Mouse (Mus musculus): ENCODE measurements around the gene Wfdc8.

Wfdc8 gene

DNA sequence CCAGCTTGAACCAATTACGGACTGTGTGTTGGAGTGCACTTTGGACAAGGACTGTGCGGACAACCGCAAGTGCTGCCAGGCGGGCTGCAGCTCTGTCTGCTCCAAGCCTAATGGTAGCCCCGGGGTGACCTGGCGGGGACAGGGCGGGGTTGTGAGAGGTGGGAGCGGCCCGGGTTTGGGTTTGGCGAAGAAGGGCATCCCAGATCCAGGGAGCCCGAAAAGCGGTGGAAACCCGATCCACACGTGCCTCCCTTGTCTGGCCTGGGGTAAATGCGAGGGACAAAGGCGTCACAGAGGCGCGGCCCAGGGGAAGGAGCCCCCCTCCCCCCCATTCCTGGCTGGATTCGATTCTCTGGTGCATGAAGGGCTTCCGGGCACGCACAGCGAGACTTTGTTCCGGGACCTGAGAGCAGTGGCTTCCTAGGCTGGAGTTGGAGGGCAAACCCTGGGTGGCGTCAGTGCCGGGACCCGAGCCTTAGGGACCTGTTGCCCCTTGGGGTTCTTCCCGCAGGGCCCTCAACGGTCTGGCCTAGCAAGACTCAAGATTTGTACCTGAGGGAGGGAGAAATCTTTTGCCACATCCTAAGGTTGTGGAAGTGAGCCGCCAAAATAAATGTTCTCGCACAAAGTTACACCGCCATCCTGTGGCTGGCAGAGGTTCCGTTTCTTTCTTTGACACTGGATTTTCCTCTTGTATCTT is 49.9 kb downstream of the Wfdc8 start:
- no peak for DNase-seq (ENCODE audit: extremely low read depth, low read depth, low spot score)

DNA sequence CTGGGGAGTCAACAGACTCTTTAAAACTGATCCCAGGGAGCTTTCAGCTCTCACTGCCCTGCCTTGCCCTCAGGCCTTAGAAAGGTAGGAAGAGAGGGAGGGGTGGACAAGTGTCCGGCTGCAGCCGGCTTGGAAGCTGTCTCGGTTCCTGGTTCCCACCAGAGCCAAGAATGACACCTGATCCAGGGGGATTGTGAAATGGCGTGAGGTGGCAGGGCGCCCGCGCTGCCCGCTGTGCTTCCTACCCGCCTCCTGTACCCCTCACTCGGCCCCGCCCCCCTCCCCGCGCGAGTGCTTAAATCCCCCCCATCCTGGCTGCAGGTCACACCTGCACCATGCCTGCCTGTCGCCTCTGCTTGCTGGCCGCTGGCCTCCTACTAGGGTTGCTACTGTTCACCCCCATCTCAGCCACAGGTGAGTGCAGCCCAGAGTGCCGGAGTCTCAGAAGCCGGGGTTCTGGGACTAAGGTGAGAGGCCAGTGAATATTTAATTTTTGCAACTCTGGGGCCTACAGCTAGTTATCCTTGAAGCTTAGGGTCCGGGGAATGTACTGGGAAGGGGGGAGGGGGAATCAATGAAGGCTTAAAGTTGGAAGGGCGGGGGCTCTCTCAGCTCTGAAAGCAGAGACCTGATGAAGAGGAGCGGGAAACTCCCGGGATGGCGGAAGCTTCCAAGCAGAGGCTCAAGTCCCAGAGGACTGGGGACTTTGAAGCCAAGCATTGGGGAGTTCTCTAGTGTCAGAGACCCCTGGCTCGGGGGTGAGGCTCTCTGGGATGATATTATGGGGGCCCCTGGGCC is 50.8 kb downstream of the Wfdc8 start, which contains the start of gene Wfdc2:
TSS of gene Wfdc2 (plus strand) at position 23 of the 798 bp plus-strand sequence.
- no peak for DNase-seq (ENCODE audit: extremely low read depth, low read depth, low spot score)

- DNase-seq (ENCODE audit: extremely low read depth, low read depth, low spot score), result no peak
Observed at GRCm38 (mm10) chr2:164560106-164560505, 53.3 kb downstream of the Wfdc8 start.

GRCm38 (mm10) chr2:164558991-164559645 is 54.3 kb downstream of the Wfdc8 start:
- no peak for DNase-seq (ENCODE audit: extremely low read depth, low read depth, low spot score)

GRCm38 (mm10) chr2:164558426-164558825 is 55.0 kb downstream of the Wfdc8 start:
- DNase-seq (ENCODE audit: extremely low read depth, low read depth, low spot score), result no peak

GRCm38 (mm10) chr2:164551502-164551901 is 61.9 kb downstream of the Wfdc8 start:
- DNase-seq (ENCODE audit: extremely low read depth, low read depth, low spot score), result no peak

GRCm38 (mm10) chr2:164550895-164551269 is 62.5 kb downstream of the Wfdc8 start:
- DNase-seq (ENCODE audit: extremely low read depth, low read depth, low spot score), result no peak

GRCm38 (mm10) chr2:164549963-164550894 is 63.2 kb downstream of the Wfdc8 start:
- DNase-seq (ENCODE audit: extremely low read depth, low read depth, low spot score), result no peak

- DNase-seq (ENCODE audit: extremely low read depth, low read depth, low spot score), result no peak
Observed at GRCm38 (mm10) chr2:164549338-164549737, 64.1 kb downstream of the Wfdc8 start.

All from fat pad, adult 2 months (tissue).